Mouse (Mus musculus): ENCODE results near the gene E130114P18Rik.

E130114P18Rik gene

GRCm38 (mm10) chr4:97777706-97778176 is at the start of gene E130114P18Rik:
TSS of gene E130114P18Rik (minus strand) at chr4:97778078.
- peak; percentile 74 for DNase-seq (ENCODE audit: low spot score)

- DNase-seq (ENCODE audit: low spot score), result no peak
These were observed 49.2 kb upstream of the E130114P18Rik start for GRCm38 (mm10) chr4:97827115-97827514.

GRCm38 (mm10) chr4:97825841-97826240 is 48.0 kb upstream of the E130114P18Rik start:
- no peak for DNase-seq (ENCODE audit: low spot score)

- DNase-seq (ENCODE audit: low spot score), result no peak
These were observed 47.6 kb upstream of the E130114P18Rik start for GRCm38 (mm10) chr4:97825432-97825831.

GRCm38 (mm10) chr4:97824451-97824850 is 46.6 kb upstream of the E130114P18Rik start:
- peak; percentile 80 for DNase-seq (ENCODE audit: low spot score)

GRCm38 (mm10) chr4:97823512-97823911 is 45.6 kb upstream of the E130114P18Rik start:
- no peak for DNase-seq (ENCODE audit: low spot score)

- no peak for DNase-seq (ENCODE audit: low spot score)
These were observed 43.8 kb upstream of the E130114P18Rik start for GRCm38 (mm10) chr4:97821556-97822251.

GRCm38 (mm10) chr4:97820474-97821259 is 42.8 kb upstream of the E130114P18Rik start:
- no peak for DNase-seq (ENCODE audit: low spot score)

- DNase-seq (ENCODE audit: low spot score), result no peak
These were observed 41.2 kb upstream of the E130114P18Rik start for GRCm38 (mm10) chr4:97819101-97819500.

- no peak for DNase-seq (ENCODE audit: low spot score)
These were observed 40.6 kb upstream of the E130114P18Rik start for GRCm38 (mm10) chr4:97818498-97818897.

GRCm38 (mm10) chr4:97817741-97818140 is 39.9 kb upstream of the E130114P18Rik start:
- DNase-seq (ENCODE audit: low spot score), result no peak

GRCm38 (mm10) chr4:97816753-97817152 is 38.9 kb upstream of the E130114P18Rik start:
- DNase-seq (ENCODE audit: low spot score), result no peak

- no peak for DNase-seq (ENCODE audit: low spot score)
These were observed 38.1 kb upstream of the E130114P18Rik start for GRCm38 (mm10) chr4:97816001-97816400.

GRCm38 (mm10) chr4:97814515-97814914 is 36.6 kb upstream of the E130114P18Rik start:
- no peak for DNase-seq (ENCODE audit: low spot score)

- no peak for DNase-seq (ENCODE audit: low spot score)
These were observed 36.1 kb upstream of the E130114P18Rik start for GRCm38 (mm10) chr4:97813996-97814395.

GRCm38 (mm10) chr4:97813035-97813434 is 35.2 kb upstream of the E130114P18Rik start:
- no peak for DNase-seq (ENCODE audit: low spot score)

- no peak for DNase-seq (ENCODE audit: low spot score)
These were observed 32.6 kb upstream of the E130114P18Rik start for GRCm38 (mm10) chr4:97810348-97810939.

- no peak for DNase-seq (ENCODE audit: low spot score)
These were observed 31.9 kb upstream of the E130114P18Rik start for GRCm38 (mm10) chr4:97809582-97810295.

GRCm38 (mm10) chr4:97808885-97809284 is 31.0 kb upstream of the E130114P18Rik start:
- DNase-seq (ENCODE audit: low spot score), result no peak

GRCm38 (mm10) chr4:97806924-97807323 is 29.0 kb upstream of the E130114P18Rik start:
- DNase-seq (ENCODE audit: low spot score), result no peak

- no peak for DNase-seq (ENCODE audit: low spot score)
These were observed 28.3 kb upstream of the E130114P18Rik start for GRCm38 (mm10) chr4:97805896-97806808.

Measured in testis, postnatal 10 days (tissue).